Mouse (Mus musculus): Measurements from ENCODE around the gene Slc44a3. TPM values are rescaled to one million over a fixed set of nuclear protein-coding genes. Genes with fewer than 3 reads are reported as not detected.
"Not testable (repeated sequence)": the region's sequence is repeated elsewhere in the genome, so short reads cannot be mapped to it uniquely, and the experiment has no call there.

Gene Slc44a3
- polyA plus RNA-seq, 1 experiment from 2014 or later: 12.2 TPM

DNA sequence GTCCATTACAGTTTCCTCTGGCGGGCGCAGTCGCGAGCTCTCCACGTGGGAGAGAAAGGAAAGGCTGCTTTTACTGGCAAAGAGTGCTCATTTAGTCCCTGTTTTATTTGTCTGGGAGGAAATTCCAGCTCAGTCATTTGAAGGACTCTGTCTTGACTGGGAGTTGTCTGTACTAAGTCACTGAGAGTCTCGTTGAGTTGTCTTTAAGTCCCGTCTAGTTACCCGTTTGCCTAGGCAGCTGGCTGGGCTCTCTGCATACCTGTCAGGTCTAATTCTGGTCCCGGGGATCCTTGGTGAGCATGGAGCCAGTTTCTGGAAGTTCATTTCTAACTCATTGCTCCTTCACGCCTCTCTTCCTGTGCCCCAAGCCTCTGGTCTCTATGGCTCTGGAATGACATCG lies 20.5 kb upstream of the Slc44a3 start:
- Histone ChIP-seq H3K4me1 (ENCODE audit: insufficient read depth) (peaks cover 12% of the 10 kb centered on the region; the same call in 1 of the 2 replicates), H3K4me2 (peak overlapping the region; percentile 3; the same call in 1 of the 2 replicates), H3K4me3 (ENCODE audit: low read depth, low read length) (no peak overlapping the region), H3K36me3 (ENCODE audit: insufficient read depth) (no peaks in the 10 kb centered on the region), H3K9me3 (ENCODE audit: low read depth, low read length) (no peaks in the 10 kb centered on the region), H3K27ac (ENCODE audit: low read depth) (no peak overlapping the region), H3K9ac (no peak overlapping the region), H3K27me3 (ENCODE audit: insufficient read depth, low read length) (no peaks in the 10 kb centered on the region)
- peak; percentile 14 for DNase-seq
- WGBS: 66% methylated on average over 11 of the region's 11 CpGs
- no peak for ATAC-seq (ENCODE audit: insufficient read depth)
- no peak for TF ChIP-seq CTCF (IDR thresholded peaks at IDR 0.05; ENCODE audit: low read depth)

DNA sequence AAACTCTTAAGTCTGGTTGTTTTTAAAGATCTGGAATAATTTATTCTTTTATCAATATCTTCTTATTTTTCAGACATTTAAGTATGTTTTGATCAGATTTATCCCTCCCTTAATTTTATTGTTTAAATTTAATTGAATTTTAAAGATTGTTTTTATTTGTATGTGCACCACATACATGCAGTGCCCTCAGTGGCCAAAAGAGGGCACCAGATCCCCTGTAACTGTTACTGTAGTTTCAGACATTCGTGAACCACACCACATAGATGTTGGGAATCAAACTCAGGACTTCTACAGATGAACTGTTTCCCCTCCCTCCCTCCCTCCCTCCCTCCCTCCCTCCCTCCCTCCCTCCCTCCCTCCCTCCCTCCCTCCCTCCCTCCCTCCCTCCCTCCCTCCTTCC lies 18.2 kb upstream of the Slc44a3 start:
- no peak overlapping the region for H3K4me3 ChIP-seq (ENCODE audit: low read depth, low read length)
- no peak for ATAC-seq (ENCODE audit: insufficient read depth)
- H3K9ac ChIP-seq: no peak overlapping the region
- H3K4me1 ChIP-seq (ENCODE audit: insufficient read depth): 0 out of 2 replicates have a peak, but pooled peaks cover 6% of the 10 kb centered on the region
- DNase-seq: peak; percentile 91
- no peak overlapping the region for H3K4me2 ChIP-seq
- TF ChIP-seq CTCF (IDR thresholded peaks at IDR 0.05; ENCODE audit: low read depth): peak; percentile 83
- no peaks in the 10 kb centered on the region for H3K9me3 ChIP-seq (ENCODE audit: low read depth, low read length)
- H3K27me3 ChIP-seq (ENCODE audit: insufficient read depth, low read length): no peaks in the 10 kb centered on the region
- no peaks in the 10 kb centered on the region for H3K36me3 ChIP-seq (ENCODE audit: insufficient read depth)
- H3K27ac ChIP-seq (ENCODE audit: low read depth): no peak overlapping the region
- WGBS: 0% methylated on average over 1 of the region's 1 CpGs

- Histone ChIP-seq H3K9ac (no peak overlapping the region), H3K27ac (ENCODE audit: low read depth) (no peak overlapping the region), H3K4me2 (peak overlapping the region; percentile 10; the same call in 1 of the 2 replicates), H3K4me1 (ENCODE audit: insufficient read depth) (0 out of 2 replicates have a peak, but pooled peaks cover 6% of the 10 kb centered on the region), H3K36me3 (ENCODE audit: insufficient read depth) (no peaks in the 10 kb centered on the region), H3K9me3 (ENCODE audit: low read depth, low read length) (no peaks in the 10 kb centered on the region), H3K4me3 (ENCODE audit: low read depth, low read length) (no peak overlapping the region), H3K27me3 (ENCODE audit: insufficient read depth, low read length) (no peaks in the 10 kb centered on the region)
- no peak for ATAC-seq (ENCODE audit: insufficient read depth)
- no peak for TF ChIP-seq CTCF (IDR thresholded peaks at IDR 0.05; ENCODE audit: low read depth)
- 51% methylated on average over 15 of the region's 15 CpGs for WGBS
- no peak for DNase-seq
These were observed 15.8 kb upstream of the Slc44a3 start for GRCm38 (mm10) chr3:121547851-121548624.

DNA sequence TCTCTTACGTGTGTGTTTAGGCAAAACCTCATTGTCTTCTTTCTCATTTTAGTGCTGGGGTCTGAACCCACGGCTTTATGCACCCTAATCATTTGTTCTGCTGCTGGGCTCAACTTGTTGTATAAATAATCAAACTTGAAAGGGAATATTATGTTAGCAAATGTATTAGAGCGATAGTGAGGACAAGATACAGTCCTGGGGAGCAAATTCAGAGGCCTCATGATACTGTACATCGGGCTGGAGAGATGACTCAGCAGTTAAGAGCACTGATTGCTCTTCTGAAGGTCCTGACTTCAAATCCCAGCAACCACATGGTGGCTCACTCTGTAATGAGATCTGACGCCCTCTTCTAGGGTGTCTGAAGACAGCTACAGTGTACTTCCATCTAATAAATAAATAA lies 8.4 kb upstream of the Slc44a3 start:
- Histone ChIP-seq H3K9ac (no peak overlapping the region), H3K4me3 (ENCODE audit: low read depth, low read length) (no peak overlapping the region), H3K27ac (ENCODE audit: low read depth) (peak overlapping the region; percentile 6; the same call in 1 of the 2 replicates), H3K4me1 (ENCODE audit: insufficient read depth) (peaks cover 7% of the 10 kb centered on the region), H3K9me3 (ENCODE audit: low read depth, low read length) (no peaks in the 10 kb centered on the region), H3K36me3 (ENCODE audit: insufficient read depth) (no peaks in the 10 kb centered on the region), H3K27me3 (ENCODE audit: insufficient read depth, low read length) (no peaks in the 10 kb centered on the region), H3K4me2 (no peak overlapping the region)
- no peak for TF ChIP-seq CTCF (IDR thresholded peaks at IDR 0.05; ENCODE audit: low read depth)
- 45% methylated on average over 5 of the region's 5 CpGs for WGBS
- ATAC-seq (ENCODE audit: insufficient read depth) (no peak), DNase-seq (no peak)

DNA sequence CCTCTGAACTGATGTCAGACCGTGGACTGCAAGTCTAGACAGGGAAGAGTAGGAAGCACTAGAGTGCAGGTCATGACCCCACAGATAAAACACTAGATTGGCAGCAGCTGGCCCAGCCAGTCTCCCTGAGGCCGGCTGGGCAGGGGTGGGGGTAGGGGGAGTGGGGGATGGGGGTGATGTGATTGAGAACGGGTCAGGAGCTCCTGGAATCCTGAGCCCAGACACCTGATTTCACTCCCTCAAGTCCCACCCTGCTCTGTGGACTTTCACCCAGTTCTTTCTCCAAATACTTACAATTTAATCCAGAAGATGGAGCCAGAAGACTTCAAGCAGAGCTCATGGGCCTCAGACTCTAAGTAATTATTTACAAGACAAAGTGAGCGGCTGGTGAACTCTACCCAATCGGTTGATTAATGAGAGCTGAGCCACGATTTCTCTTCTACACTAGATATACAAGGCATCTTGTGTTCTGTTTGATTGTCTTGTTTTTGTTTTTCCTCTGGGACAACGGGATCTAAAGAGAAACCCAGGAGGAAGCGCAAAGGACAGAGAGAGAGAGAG lies 7.7 kb upstream of the Slc44a3 start:
- no peak overlapping the region for H3K9ac ChIP-seq
- WGBS: 5% methylated on average over 8 of the region's 8 CpGs

GRCm38 (mm10) chr3:121538847-121539246 lies 6.6 kb upstream of the Slc44a3 start:
- H3K4me1 ChIP-seq (ENCODE audit: insufficient read depth); H3K27ac ChIP-seq (ENCODE audit: low read depth); H3K4me2 ChIP-seq; H3K36me3 ChIP-seq (ENCODE audit: insufficient read depth); H3K27me3 ChIP-seq (ENCODE audit: insufficient read depth, low read length); DNase-seq; H3K4me3 ChIP-seq (ENCODE audit: low read depth, low read length); H3K9me3 ChIP-seq (ENCODE audit: low read depth, low read length); ATAC-seq (ENCODE audit: insufficient read depth); H3K9ac ChIP-seq: not testable (repeated sequence)
- WGBS: 89% methylated on average over 3 of the region's 3 CpGs

More for the DNA sequence above, 7.7 kb upstream of the Slc44a3 start:
- Histone ChIP-seq H3K4me1 (ENCODE audit: insufficient read depth) (peaks cover 7% of the 10 kb centered on the region), H3K4me3 (ENCODE audit: low read depth, low read length) (no peak overlapping the region), H3K27me3 (ENCODE audit: insufficient read depth, low read length) (no peaks in the 10 kb centered on the region), H3K4me2 (peak overlapping the region; percentile 26; the same call in 1 of the 2 replicates), H3K9me3 (ENCODE audit: low read depth, low read length) (no peaks in the 10 kb centered on the region), H3K36me3 (ENCODE audit: insufficient read depth) (no peaks in the 10 kb centered on the region), H3K27ac (ENCODE audit: low read depth) (peak overlapping the region; percentile 6; the same call in 1 of the 2 replicates)
- peak; percentile 64 for ATAC-seq (ENCODE audit: insufficient read depth)
- DNase-seq: peak; percentile 81
- TF ChIP-seq CTCF (IDR thresholded peaks at IDR 0.05; ENCODE audit: low read depth): peak; percentile 55

DNA sequence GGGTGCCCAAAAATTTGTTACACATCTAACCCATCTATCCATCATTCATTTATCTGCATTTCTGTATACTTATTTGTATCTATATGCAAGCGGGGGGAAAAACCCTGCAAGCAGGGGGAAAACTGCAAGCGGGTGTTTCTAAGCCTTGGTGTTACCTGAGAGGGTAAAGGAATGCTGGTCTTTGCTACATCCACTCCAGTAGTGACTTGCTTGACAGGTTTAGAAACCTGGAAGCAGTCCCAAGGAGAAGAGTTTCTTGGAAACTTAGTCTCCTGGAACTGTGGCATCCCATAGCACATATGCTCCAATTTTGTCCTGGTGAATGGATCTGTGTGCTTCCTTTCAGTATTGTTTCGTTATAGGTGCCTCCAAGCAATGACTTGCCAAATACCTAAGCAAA lies 5.8 kb upstream of the Slc44a3 start:
- Histone ChIP-seq H3K9ac (no peak overlapping the region), H3K36me3 (ENCODE audit: insufficient read depth) (no peaks in the 10 kb centered on the region), H3K27me3 (ENCODE audit: insufficient read depth, low read length) (no peaks in the 10 kb centered on the region), H3K4me2 (no peak overlapping the region), H3K9me3 (ENCODE audit: low read depth, low read length) (no peaks in the 10 kb centered on the region), H3K27ac (ENCODE audit: low read depth) (peak overlapping the region; percentile 44; the same call in 1 of the 2 replicates), H3K4me3 (ENCODE audit: low read depth, low read length) (no peak overlapping the region), H3K4me1 (ENCODE audit: insufficient read depth) (peaks cover 7% of the 10 kb centered on the region)
- WGBS: 80% methylated on average over 3 of the region's 3 CpGs
- ATAC-seq (ENCODE audit: insufficient read depth) (no peak), DNase-seq (peak; percentile 67)
- TF ChIP-seq CTCF (IDR thresholded peaks at IDR 0.05; ENCODE audit: low read depth): no peak
